Mouse (Mus musculus) cerebellum, adult 2 months (tissue): Measurements from ENCODE around the gene Zdhhc3.

ENCODE experiments used
- CTCF ChIP-seq: fragments of 200-500 bp; IDR thresholded peaks from 2 replicates; pipeline ENCODE4 v1.5.1; 2011; ENCODE audit warnings: low read depth, mild to moderate bottlenecking, control low read depth, low read length, moderate library complexity, borderline replicate concordance; ENCODE audit not compliant: insufficient read depth
- POLR2A ChIP-seq: fragments of 200-500 bp; IDR thresholded peaks from 2 replicates; pipeline ENCODE4 v1.6.1; 2011; ENCODE audit warnings: low read length, control low read depth, borderline replicate concordance; ENCODE audit not compliant: insufficient read depth

- TF ChIP-seq POLR2A = no peak
- no peak for TF ChIP-seq CTCF
These were observed 9.6 kb downstream of the Zdhhc3 start for GRCm38 (mm10) chr9:123103425-123103824.
